ENCODE assay signal across 16 mouse cellular contexts in genomic region chr10:123148025-123148814, GRCm38 (mm10). TPM values are rescaled to one million over a fixed set of nuclear protein-coding genes. Genes with fewer than 3 reads are reported as not detected.
A peak's percentile ranks its signal among the peaks of the same experiment; 100 is the strongest.
DNase-seq lines count a peak whose midpoint lies in the region; ATAC-seq lines count a peak whose summit lies in the region.
"Had no signal": no experiment of that assay in that cellular context is flagged by ENCODE, and none has a peak within 500 bp of the region (broad histone marks: within the 10 kb centered on the region; RNA-seq: fewer than 3 reads in every experiment).

No protein-coding gene starts in this region.

- no peaks in the 10 kb centered on the region for H3K27me3 ChIP-seq in kidney, embryonic 15.5 days
- no peaks in the 10 kb centered on the region for H3K27me3 ChIP-seq in forebrain, embryonic 16.5 days (replicated peaks; ENCODE audit: control insufficient read depth, insufficient read depth, low read length)
- no peaks in the 10 kb centered on the region for H3K27me3 ChIP-seq in limb, embryonic 10.5 days (ENCODE audit: low read depth, poor library complexity, severe bottlenecking)
- H3K27me3 ChIP-seq: midbrain, embryonic 15.5 days had no signal

- no peak overlapping the region for H3K9ac ChIP-seq in kidney, embryonic 15.5 days
- no peak overlapping the region for H3K9ac ChIP-seq in forebrain, embryonic 16.5 days (replicated peaks; ENCODE audit: low read depth, low read length)
- H3K9ac ChIP-seq: midbrain, embryonic 15.5 days had no signal

- WGBS in kidney, embryonic 15.5 days: 27% methylated on average over 4 of the region's 4 CpGs
- WGBS in forebrain, embryonic 16.5 days: 81% methylated on average over 4 of the region's 4 CpGs
- 45% methylated on average over 4 of the region's 4 CpGs for WGBS in limb, embryonic 10.5 days

- no peak overlapping the region for H3K4me3 ChIP-seq in kidney, embryonic 15.5 days (replicated peaks)
- H3K4me3 ChIP-seq in forebrain, embryonic 16.5 days (replicated peaks; ENCODE audit: low read length): no peak overlapping the region
- H3K4me3 ChIP-seq in limb, embryonic 10.5 days: no peak overlapping the region
- H3K4me3 ChIP-seq: midbrain, embryonic 15.5 days had no signal

- peak; percentile 71 for ATAC-seq in kidney, embryonic 15.5 days (replicated peaks; ENCODE audit: low FRiP score)
- ATAC-seq in forebrain, embryonic 16.5 days: no peak
- ATAC-seq: midbrain, embryonic 15.5 days had no signal

- H3K4me1 ChIP-seq in kidney, embryonic 15.5 days: peaks cover 15% of the 10 kb centered on the region
- no peaks in the 10 kb centered on the region for H3K4me1 ChIP-seq in forebrain, embryonic 16.5 days (replicated peaks; ENCODE audit: control insufficient read depth, insufficient read depth, low read length)
- peaks cover 6% of the 10 kb centered on the region; the same call in 1 of the 2 replicates for H3K4me1 ChIP-seq in limb, embryonic 10.5 days
- H3K4me1 ChIP-seq: midbrain, embryonic 15.5 days had no signal

- DNase-seq in adrenal gland, postnatal 36 days: peak; percentile 8 to 16
- DNase-seq in adrenal gland, postnatal 4 days (ENCODE audit: low spot score in 2 of 2): no peak
- no peak for DNase-seq in kidney, adult 11 months
- peak; percentile 43 for DNase-seq in embryo, embryonic 10.5 days (ENCODE audit: low spot score)
- peak; percentile 46 for DNase-seq in mesoderm, embryonic 11.5 days (ENCODE audit: low read depth, low spot score)
- DNase-seq in limb, embryonic 10.5 days (ENCODE audit: low spot score): no peak
- DNase-seq: B cell, adult 2 months; cerebellum, adult 2 months; kidney, postnatal 36 days; layer of hippocampus, postnatal 36 days; left cerebral cortex, postnatal 4 days; lung, postnatal 36 days; right cerebral cortex, postnatal 4 days had no signal

- H3K9me3 ChIP-seq in kidney, embryonic 15.5 days (replicated peaks): no peaks in the 10 kb centered on the region
- H3K9me3 ChIP-seq in forebrain, embryonic 16.5 days (ENCODE audit: control insufficient read depth, low read length): no peaks in the 10 kb centered on the region
- H3K9me3 ChIP-seq in limb, embryonic 10.5 days (replicated peaks): no peaks in the 10 kb centered on the region
- H3K9me3 ChIP-seq: midbrain, embryonic 15.5 days had no signal

- H3K27ac ChIP-seq in kidney, embryonic 15.5 days: no peak overlapping the region
- no peak overlapping the region for H3K27ac ChIP-seq in forebrain, embryonic 16.5 days (ENCODE audit: low read length)
- H3K27ac ChIP-seq in limb, embryonic 10.5 days: no peak overlapping the region
- H3K27ac ChIP-seq: midbrain, embryonic 15.5 days had no signal

- peaks cover 50% of the 10 kb centered on the region for H3K36me3 ChIP-seq in kidney, embryonic 15.5 days
- H3K36me3 ChIP-seq in forebrain, embryonic 16.5 days (ENCODE audit: control insufficient read depth, insufficient read depth): no peaks in the 10 kb centered on the region
- peaks cover 49% of the 10 kb centered on the region for H3K36me3 ChIP-seq in limb, embryonic 10.5 days

- H3K4me2 ChIP-seq in kidney, embryonic 15.5 days: no peak overlapping the region
- no peak overlapping the region for H3K4me2 ChIP-seq in forebrain, embryonic 16.5 days (ENCODE audit: low read length)
- H3K4me2 ChIP-seq: midbrain, embryonic 15.5 days had no signal

RNA-seq across cellular contexts. Expression of gene Usp15, which starts 48.6 kb away (rescaled TPM):
- 10 to 100 TPM; 88.5 to 93.7 TPM for total RNA-seq in adrenal gland, postnatal 36 days (2021)
- total RNA-seq in adrenal gland, postnatal 4 days (2021): 10 to 100 TPM; 78.0 to 88.6 TPM
- polyA plus RNA-seq in kidney, embryonic 15.5 days (2015; fragmentation: Nextera tagmentation; extraction: Ambion mirVana): 69.9 and 72.1 TPM in 2 replicates
- polyA plus RNA-seq in forebrain, embryonic 16.5 days (2015; fragmentation: Nextera tagmentation; extraction: Ambion mirVana): 78.2 and 79.4 TPM in 2 replicates
- 79.0 and 92.0 TPM in 2 replicates for polyA plus RNA-seq in limb, embryonic 10.5 days (2016; fragmentation: Nextera tagmentation; extraction: Ambion mirVana)

Comparison
In these comparisons a context has a peak if more than half of its experiments do, and no peak if none do; other contexts are left out.
1. DNase-seq: peak in adrenal gland, postnatal 36 days (2 of 2), embryo, embryonic 10.5 days (single experiment) and mesoderm, embryonic 11.5 days (single experiment); none in adrenal gland, postnatal 4 days (0 of 2), kidney, adult 11 months (single experiment) and limb, embryonic 10.5 days (single experiment).